Mouse (Mus musculus) heart, embryonic 16.5 days (tissue): ENCODE data around the gene Usp25. TPM values are rescaled to one million over a fixed set of nuclear protein-coding genes. Genes with fewer than 3 reads are reported as not detected.

ENCODE experiments used
- ATAC-seq: fragments of 200-750 bp; cut with Nextera tagmentation; replicated peaks from 2 replicates; pipeline ENCODE4 v1.8.0; 2017; ENCODE audit warnings: moderate number of reproducible peaks; ENCODE audit not compliant: insufficient read depth, low FRiP score; ENCODE audit errors: extremely low read depth
- H3K27ac ChIP-seq: fragments of 300-500 bp; sonication (generic); 2 replicates; pipeline ENCODE4 v1.5.1; 2014; ENCODE audit warnings: mild to moderate bottlenecking, low read length, control low read depth, moderate library complexity
- H3K27me3 ChIP-seq: fragments of 300-500 bp; sonication (generic); 2 replicates; pipeline ENCODE4 v1.6.1; 2014; ENCODE audit warnings: low read length, mixed read lengths; ENCODE audit not compliant: control insufficient read depth, insufficient read depth
- H3K36me3 ChIP-seq: fragments of 300-500 bp; sonication (generic); 2 replicates; pipeline ENCODE4 v1.6.1; 2014; ENCODE audit not compliant: control insufficient read depth, insufficient read depth
- H3K4me1 ChIP-seq: fragments of 300-500 bp; sonication (generic); 2 replicates; pipeline ENCODE4 v1.6.1; 2014; ENCODE audit warnings: low read length, mixed read lengths; ENCODE audit not compliant: control insufficient read depth, insufficient read depth
- H3K4me2 ChIP-seq: fragments of 300-500 bp; sonication (generic); 2 replicates; pipeline ENCODE4 v1.6.1; 2014; ENCODE audit warnings: low read depth, mild to moderate bottlenecking, control low read depth, low read length
- H3K4me3 ChIP-seq: fragments of 300-500 bp; sonication (generic); 2 replicates; pipeline ENCODE4 v1.5.1; 2014; ENCODE audit warnings: mild to moderate bottlenecking, control low read depth, low read length
- H3K9ac ChIP-seq: fragments of 300-500 bp; sonication (generic); 2 replicates; pipeline ENCODE4 v1.6.1; 2014; ENCODE audit warnings: low read length, control low read depth
- H3K9me3 ChIP-seq: fragments of 300-500 bp; sonication (generic); replicated peaks from 2 replicates; pipeline ENCODE4 v1.6.1; 2016; ENCODE audit warnings: low read length; ENCODE audit not compliant: control insufficient read depth
- WGBS: fragments of 180-500 bp; shearing (Covaris S2); extraction: QIAGEN DNeasy Blood & Tissue Kit; methylation state at CpG from one replicate; pipeline ENCODE4 v1.1.7; 2014; 5-methylcytosine and 5-hydroxymethylcytosine counted together
- polyA plus RNA-seq: library from polyadenylated mRNA; unstranded; fragments of >200 nt; fragmentation: Nextera tagmentation; extraction: Ambion mirVana; gene quantifications from 2 replicates; pipeline ENCODE4 v1.2.1, GENCODE M21; 2015

Gene Usp25
- polyA plus RNA-seq, 1 experiment from 2014 or later = 24.3 TPM

DNA sequence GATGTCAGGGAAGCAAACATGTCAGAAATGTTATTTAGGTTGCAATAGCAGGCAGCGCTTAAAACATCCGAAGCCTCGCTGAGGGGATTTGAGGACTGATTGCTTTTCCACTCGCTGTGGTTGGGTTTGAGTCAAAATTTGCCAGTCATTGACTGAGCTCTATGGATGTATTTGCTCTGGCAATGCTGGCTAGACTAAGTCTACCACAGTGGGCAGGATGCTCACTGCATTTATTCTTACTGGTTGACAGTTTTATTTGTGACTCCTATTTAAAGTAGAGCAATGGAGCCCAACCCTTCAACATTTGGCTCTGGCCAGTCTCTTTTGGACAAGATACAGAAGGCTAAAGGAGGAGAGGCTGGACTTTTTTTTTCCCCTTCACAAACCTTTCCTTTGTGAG lies 137.4 kb downstream of the Usp25 start:
- WGBS = 89% methylated on average over 4 of the region's 4 CpGs
- ATAC-seq = no peak
- Histone ChIP-seq H3K9me3 (no peaks in the 10 kb centered on the region), H3K27me3 (no peaks in the 10 kb centered on the region), H3K4me3 (no peak overlapping the region), H3K4me2 (no peak overlapping the region), H3K4me1 (no peaks in the 10 kb centered on the region), H3K36me3 (no peaks in the 10 kb centered on the region), H3K9ac (no peak overlapping the region), H3K27ac (no peak overlapping the region)

DNA sequence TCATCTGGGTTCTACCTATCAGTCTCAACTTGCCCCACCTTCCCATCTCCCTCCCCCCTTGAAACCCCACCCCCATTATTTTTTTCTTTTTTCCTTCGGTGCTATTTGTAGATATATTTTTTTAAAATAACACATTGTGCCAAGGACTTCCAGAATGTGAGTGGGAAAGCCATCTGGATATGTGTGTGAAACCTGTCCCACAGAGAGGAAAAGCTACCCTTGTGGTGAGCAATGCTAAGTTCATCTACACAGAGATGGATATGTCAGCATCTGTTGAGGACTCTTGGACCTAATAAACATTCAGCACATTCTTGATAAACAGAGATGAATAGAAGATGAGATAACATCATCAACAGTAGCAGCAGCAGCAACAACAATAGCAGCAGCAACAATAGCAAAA lies 138.8 kb downstream of the Usp25 start:
- H3K27me3 ChIP-seq = no peaks in the 10 kb centered on the region

DNA sequence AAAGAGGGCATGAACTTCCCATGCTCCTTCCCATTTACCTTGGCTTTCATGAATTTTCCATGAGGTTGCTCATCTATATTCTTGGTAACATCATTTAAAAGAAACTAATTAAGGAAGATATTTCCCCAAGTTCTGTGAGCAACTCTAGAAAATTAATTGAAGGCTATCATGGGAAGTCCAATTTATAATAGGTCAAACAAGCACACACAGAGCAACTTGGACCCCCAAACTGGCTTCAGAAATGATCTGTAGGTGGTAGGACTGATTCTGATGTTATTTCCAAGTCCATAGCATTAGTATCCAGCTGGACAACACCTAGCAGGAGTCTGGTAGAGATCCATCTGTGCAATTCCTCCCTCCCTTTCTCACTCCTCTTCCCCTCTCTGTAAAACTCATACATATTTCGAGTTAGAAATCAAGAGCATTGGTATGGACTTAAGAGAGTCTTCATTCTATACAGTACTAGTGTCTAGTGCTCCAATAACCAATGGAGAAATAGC lies 139.8 kb downstream of the Usp25 start:
- no peak for ATAC-seq
- H3K4me3 ChIP-seq = no peak overlapping the region
- H3K9me3 ChIP-seq = no peaks in the 10 kb centered on the region
- WGBS = 57% methylated on average over 1 of the region's 1 CpGs
- no peak overlapping the region for H3K9ac ChIP-seq
- H3K36me3 ChIP-seq = no peaks in the 10 kb centered on the region
- no peaks in the 10 kb centered on the region for H3K27me3 ChIP-seq
- H3K27ac ChIP-seq = no peak overlapping the region
- H3K4me2 ChIP-seq = no peak overlapping the region
- H3K4me1 ChIP-seq = no peaks in the 10 kb centered on the region

More for the DNA sequence above, 138.8 kb downstream of the Usp25 start:
- Histone ChIP-seq H3K4me2 (no peak overlapping the region), H3K36me3 (no peaks in the 10 kb centered on the region), H3K9me3 (no peaks in the 10 kb centered on the region), H3K9ac (no peak overlapping the region), H3K4me1 (no peaks in the 10 kb centered on the region), H3K4me3 (no peak overlapping the region), H3K27ac (no peak overlapping the region)
- ATAC-seq = no peak
- 83% methylated on average over 1 of the region's 1 CpGs for WGBS

DNA sequence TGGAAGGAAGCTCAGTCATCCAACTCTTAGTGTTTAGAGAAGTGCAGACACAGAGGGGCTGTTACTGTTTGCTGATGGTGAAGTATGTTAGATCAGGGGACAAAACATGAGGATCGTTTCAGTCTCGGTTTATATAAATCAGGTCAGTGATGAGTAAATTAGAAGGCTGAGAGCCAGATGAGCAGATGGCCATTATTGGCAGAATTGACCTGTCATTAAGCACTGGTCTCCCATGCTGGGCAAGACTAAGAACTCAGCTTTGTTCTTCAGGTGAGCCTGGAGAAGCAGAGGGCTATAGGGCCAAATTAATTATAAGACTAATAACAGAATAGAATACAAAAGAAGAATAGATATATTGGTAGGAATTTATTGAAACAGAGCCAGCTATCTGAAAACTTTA lies 140.3 kb downstream of the Usp25 start:
- H3K9me3 ChIP-seq = no peaks in the 10 kb centered on the region
- no peak for ATAC-seq
- no peaks in the 10 kb centered on the region for H3K27me3 ChIP-seq
- H3K27ac ChIP-seq = no peak overlapping the region
- 84% methylated on average over 2 of the region's 2 CpGs for WGBS
- H3K36me3 ChIP-seq = no peaks in the 10 kb centered on the region
- H3K9ac ChIP-seq = no peak overlapping the region
- H3K4me2 ChIP-seq = no peak overlapping the region
- no peak overlapping the region for H3K4me3 ChIP-seq
- no peaks in the 10 kb centered on the region for H3K4me1 ChIP-seq

DNA sequence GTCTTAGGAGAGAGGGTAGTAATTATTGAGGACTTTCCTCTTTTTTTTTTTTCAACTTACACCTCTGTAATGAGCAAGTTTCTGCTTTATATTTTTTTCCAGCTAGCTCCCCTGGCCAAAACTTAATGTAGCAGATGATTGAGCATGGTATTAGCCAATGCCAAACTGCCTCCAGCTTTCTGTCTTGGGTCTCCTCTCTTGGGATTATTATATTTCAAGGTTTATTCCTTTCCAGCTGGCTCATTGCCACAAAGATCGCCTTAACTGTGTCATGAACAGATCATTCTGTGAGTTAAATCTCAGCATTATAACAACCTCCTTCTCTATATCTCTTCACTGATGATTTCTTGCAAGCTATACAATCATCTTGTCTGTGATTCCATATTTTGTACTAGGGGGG lies 141.3 kb downstream of the Usp25 start:
- H3K4me1 ChIP-seq = no peaks in the 10 kb centered on the region
- H3K9ac ChIP-seq = no peak overlapping the region
- H3K9me3 ChIP-seq = no peaks in the 10 kb centered on the region
- H3K4me3 ChIP-seq = no peak overlapping the region
- H3K4me2 ChIP-seq = no peak overlapping the region
- WGBS = 75% methylated on average over 1 of the region's 1 CpGs
- no peak for ATAC-seq
- H3K27me3 ChIP-seq = no peaks in the 10 kb centered on the region
- H3K36me3 ChIP-seq = no peaks in the 10 kb centered on the region
- no peak overlapping the region for H3K27ac ChIP-seq
